Mouse (Mus musculus) kidney, adult 2 months (tissue): Measurements from ENCODE around the gene Dtx1.

Experiments used
- CTCF ChIP-seq: fragments of 200-500 bp; conservative IDR thresholded peaks from 2 replicates; pipeline ENCODE4 v1.5.1; 2011; ENCODE audit warnings: low read depth, mild to moderate bottlenecking, control low read depth, low read length, moderate library complexity, mixed read lengths; ENCODE audit not compliant: insufficient read depth, insufficient read length
- POLR2A ChIP-seq: fragments of 200-500 bp; IDR thresholded peaks from one replicate; pipeline ENCODE4 v1.6.1; 2011; ENCODE audit warnings: low read depth, low read length, control low read depth

- TF ChIP-seq CTCF (no peak), POLR2A (no peak)
Measured at GRCm38 (mm10) chr5:120710826-120711248, 890 bp downstream of the Dtx1 start.
